Mouse (Mus musculus) heart, adult 2 months (tissue): Measurements from ENCODE around the gene Zfp281.

Source experiments
- CTCF ChIP-seq: fragments of 200-600 bp; IDR thresholded peaks from 2 replicates; pipeline ENCODE4 v1.8.1; 2022; ENCODE audit warnings: antibody characterized with exemption, mild to moderate bottlenecking, moderate library complexity
- POLR2A ChIP-seq: fragments of 200-500 bp; IDR thresholded peaks from 2 replicates; pipeline ENCODE4 v1.6.1; 2011; ENCODE audit warnings: mild to moderate bottlenecking, low read depth, low read length, control low read depth; ENCODE audit not compliant: insufficient read depth

DNA sequence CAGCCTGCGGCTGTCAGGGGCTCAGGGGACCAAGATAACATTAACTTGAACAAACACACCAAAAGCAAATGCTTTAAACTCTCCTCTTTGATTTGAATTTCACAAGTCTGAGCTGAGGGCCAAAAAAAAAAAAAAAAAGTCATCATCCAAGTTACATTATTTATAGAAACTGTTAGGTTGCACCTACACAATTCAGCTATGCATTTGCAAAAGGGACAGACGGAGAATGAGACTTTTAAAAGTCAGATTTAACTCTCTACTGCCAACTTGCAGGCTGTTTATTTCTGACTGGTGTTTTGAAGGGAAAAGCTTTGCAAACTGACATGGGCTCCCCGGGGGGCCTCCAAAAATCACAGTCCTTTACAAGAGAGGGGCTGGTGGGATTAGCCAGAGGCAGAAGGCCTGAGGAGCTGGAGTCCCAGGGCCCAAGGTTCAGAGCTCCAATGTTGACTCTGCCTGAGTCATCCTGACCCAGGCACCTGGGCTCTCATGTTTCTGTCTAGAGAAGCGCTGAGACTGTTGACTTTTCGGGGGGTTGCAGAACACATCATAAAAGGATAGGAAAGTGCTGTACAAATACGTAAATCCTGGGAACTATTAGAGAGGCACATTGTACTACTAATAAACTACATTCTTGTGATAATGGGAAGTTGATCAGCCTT lies 40.4 kb downstream of the Zfp281 start:
- TF ChIP-seq CTCF (no peak), POLR2A (no peak)
